Mouse (Mus musculus) lung, embryonic 14.5 days (tissue): ENCODE measurements at regions not wholly inside any gene's neighbourhood (a gene's known extent, or its start where the extent isn't known, plus 50 kb on each side); places are given as distances from the start of the nearest gene placed in this dataset.

Experiments
- ATAC-seq: fragments of 200-750 bp; cut with Nextera tagmentation; 2 replicates; pipeline ENCODE4 v1.8.0; 2017; ENCODE audit warnings: mild to moderate bottlenecking, moderate TSS enrichment, moderate library complexity; ENCODE audit not compliant: insufficient read depth
- DNase-seq: peaks from one replicate; pipeline ENCODE4 v3.0.0-alpha.2; 2015
- H3K27ac ChIP-seq: fragments of 300-500 bp; sonication (generic); 2 replicates; pipeline ENCODE4 v1.5.1; 2014; ENCODE audit warnings: low read depth, mild to moderate bottlenecking, moderate library complexity
- H3K27me3 ChIP-seq: fragments of 300-500 bp; sonication (generic); 2 replicates; pipeline ENCODE4 v1.6.1; 2014; ENCODE audit warnings: low read length, control low read depth; ENCODE audit not compliant: insufficient read depth
- H3K36me3 ChIP-seq: fragments of 300-500 bp; sonication (generic); 2 replicates; pipeline ENCODE4 v1.6.1; 2014; ENCODE audit warnings: control low read depth; ENCODE audit not compliant: insufficient read depth
- H3K4me1 ChIP-seq: fragments of 300-500 bp; sonication (generic); 2 replicates; pipeline ENCODE4 v1.6.1; 2014; ENCODE audit warnings: antibody characterized with exemption, control low read depth; ENCODE audit not compliant: insufficient read depth
- H3K4me2 ChIP-seq: fragments of 300-500 bp; sonication (generic); 2 replicates; pipeline ENCODE4 v1.6.1; 2014; ENCODE audit warnings: mild to moderate bottlenecking
- H3K4me3 ChIP-seq: fragments of 300-500 bp; sonication (generic); 2 replicates; pipeline ENCODE4 v1.5.1; 2014; ENCODE audit warnings: low read depth, low read length
- H3K9ac ChIP-seq: fragments of 300-500 bp; sonication (generic); 2 replicates; pipeline ENCODE4 v1.6.1; 2014
- H3K9me3 ChIP-seq: fragments of 300-500 bp; sonication (generic); 2 replicates; pipeline ENCODE4 v1.6.1; 2016; ENCODE audit warnings: low read depth, low read length, control low read depth
- CTCF ChIP-seq: IDR thresholded peaks from 2 replicates; pipeline ENCODE4 v1.5.1; 2016; ENCODE audit warnings: antibody characterized with exemption, low read depth
- WGBS: fragments of 180-500 bp; shearing (Covaris S2); extraction: QIAGEN DNeasy Blood & Tissue Kit; methylation state at CpG from one replicate; pipeline ENCODE4 v1.1.7; 2014; 5-methylcytosine and 5-hydroxymethylcytosine counted together

DNA sequence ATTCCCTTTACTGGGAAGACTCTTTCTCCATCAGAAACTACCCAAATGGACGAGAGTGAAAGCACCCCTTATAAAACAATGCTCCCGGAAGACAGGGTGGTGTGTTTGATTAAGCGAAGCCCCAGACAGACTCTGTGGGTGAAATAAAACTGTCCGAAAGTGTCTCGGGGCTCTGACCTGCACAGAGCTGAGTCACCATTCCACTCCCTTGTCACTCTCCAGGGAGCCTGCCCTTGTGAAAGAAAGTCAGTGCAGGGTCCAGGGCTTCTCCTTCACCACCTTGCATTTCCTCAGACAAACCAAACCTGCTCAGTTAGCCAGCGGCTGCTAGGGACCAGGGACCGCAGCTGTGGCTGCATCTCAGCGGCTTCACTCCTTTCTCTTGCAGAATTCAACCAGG, 222.3 kb upstream of the Irx3 start:
- Histone ChIP-seq H3K27me3 (peaks cover 30% of the 10 kb centered on the region), H3K36me3 (no peaks in the 10 kb centered on the region), H3K4me1 (no peaks in the 10 kb centered on the region), H3K9ac (no peak overlapping the region), H3K27ac (no peak overlapping the region), H3K4me2 (peak overlapping the region; percentile 29; the same call in 1 of the 2 replicates), H3K4me3 (no peak overlapping the region), H3K9me3 (no peaks in the 10 kb centered on the region)
- TF ChIP-seq CTCF, result no peak
- ATAC-seq, result no peak
- 11% methylated on average over 8 of the region's 8 CpGs for WGBS
- peak; percentile 26 for DNase-seq

DNA sequence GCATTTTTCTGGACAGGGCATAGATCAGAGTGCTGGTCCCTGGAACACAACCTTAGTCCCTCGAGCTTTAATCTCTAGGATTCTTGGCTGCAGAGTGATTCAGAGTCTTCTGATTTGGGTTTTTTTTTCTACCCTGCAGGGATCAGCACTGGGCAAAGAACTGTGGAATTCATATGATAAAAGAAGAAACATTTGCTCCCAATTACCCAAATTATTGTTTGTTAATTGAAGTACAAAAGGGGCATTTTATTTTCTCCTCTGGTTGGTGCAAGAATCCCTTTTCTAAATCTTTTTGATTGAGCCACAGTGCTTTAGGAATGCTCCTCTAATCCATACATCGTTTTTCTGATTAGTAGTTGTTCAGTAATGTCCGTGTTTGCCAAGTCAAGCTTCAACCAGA, 219.7 kb upstream of the Irx3 start:
- Histone ChIP-seq H3K27me3 (peaks cover 10% of the 10 kb centered on the region), H3K4me3 (no peak overlapping the region), H3K27ac (no peak overlapping the region), H3K9me3 (no peaks in the 10 kb centered on the region), H3K4me1 (no peaks in the 10 kb centered on the region), H3K9ac (no peak overlapping the region), H3K4me2 (no peak overlapping the region), H3K36me3 (no peaks in the 10 kb centered on the region)
- TF ChIP-seq CTCF, result no peak
- 72% methylated on average over 3 of the region's 3 CpGs for WGBS
- ATAC-seq (no peak), DNase-seq (no peak)

DNA sequence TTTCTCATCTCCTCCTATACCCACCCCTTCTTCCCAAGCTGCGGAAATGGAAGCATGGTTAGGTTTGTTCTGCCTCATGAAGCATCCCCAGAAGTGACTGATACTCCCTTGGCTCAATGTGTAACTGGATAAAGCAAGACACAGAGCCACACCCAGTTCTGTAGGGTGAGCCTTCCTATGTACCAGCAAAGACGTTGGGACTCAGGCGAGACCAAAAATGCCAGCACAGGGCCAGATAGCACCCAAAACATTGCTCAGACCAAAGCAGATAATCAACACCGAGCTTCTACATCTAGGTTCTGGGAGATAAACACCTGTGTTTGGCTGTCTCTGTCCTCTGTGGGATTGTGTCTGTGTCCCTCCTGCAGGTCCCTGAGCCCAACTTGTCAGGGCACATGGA, 212.8 kb upstream of the Irx3 start:
- no peak for TF ChIP-seq CTCF
- DNase-seq (no peak), ATAC-seq (no peak)
- Histone ChIP-seq H3K4me3 (no peak overlapping the region), H3K36me3 (no peaks in the 10 kb centered on the region), H3K9ac (no peak overlapping the region), H3K27me3 (no peaks in the 10 kb centered on the region), H3K27ac (no peak overlapping the region), H3K4me2 (no peak overlapping the region), H3K9me3 (no peaks in the 10 kb centered on the region), H3K4me1 (no peaks in the 10 kb centered on the region)
- 87% methylated on average over 4 of the region's 4 CpGs for WGBS

DNA sequence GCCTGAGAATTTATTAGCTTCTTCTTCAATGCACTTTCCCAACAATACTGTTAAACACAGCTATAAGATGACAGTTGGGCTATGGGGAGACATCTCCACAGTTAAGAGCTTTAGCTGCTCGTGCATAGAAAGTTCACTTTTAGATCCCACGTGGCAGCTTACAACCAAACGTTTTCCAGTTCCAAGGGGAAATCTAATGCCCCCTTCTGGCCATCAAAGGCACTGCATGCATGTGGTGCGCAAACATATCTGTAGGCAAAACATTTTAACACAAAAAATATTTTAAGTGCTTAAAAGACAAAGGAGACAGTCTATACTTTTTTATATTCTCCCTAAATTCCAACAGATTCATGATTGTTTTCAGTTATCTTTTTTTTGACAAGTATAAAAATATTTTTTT, 211.3 kb upstream of the Irx3 start:
- no peak for ATAC-seq
- Histone ChIP-seq H3K27me3 (no peaks in the 10 kb centered on the region), H3K9ac (no peak overlapping the region), H3K4me2 (no peak overlapping the region), H3K9me3 (no peaks in the 10 kb centered on the region), H3K36me3 (no peaks in the 10 kb centered on the region), H3K27ac (no peak overlapping the region), H3K4me1 (no peaks in the 10 kb centered on the region), H3K4me3 (no peak overlapping the region)
- 50% methylated on average over 4 of the region's 4 CpGs for WGBS
- peak; percentile 61 for TF ChIP-seq CTCF
- DNase-seq, result peak; percentile 54

DNA sequence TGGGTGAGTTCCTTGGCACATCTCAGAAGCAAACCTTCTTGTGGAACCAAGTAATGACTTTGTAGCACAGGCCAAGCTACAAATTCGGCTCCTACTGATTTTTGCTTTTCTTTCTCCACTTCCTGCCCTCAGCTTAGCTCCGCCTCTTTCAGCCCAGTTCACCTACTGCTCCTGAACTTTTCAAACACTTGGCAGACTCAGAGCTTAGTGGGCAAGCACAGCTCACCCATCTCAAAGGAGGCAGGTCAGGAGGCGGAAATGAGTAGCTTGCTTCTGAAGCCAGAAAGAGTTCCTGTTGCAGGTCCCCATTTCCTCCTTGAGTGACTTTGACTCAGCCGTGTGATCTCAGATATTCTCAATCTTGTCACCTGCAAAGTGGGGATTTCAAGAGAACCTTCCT, 208.5 kb upstream of the Irx3 start:
- TF ChIP-seq CTCF, result no peak
- ATAC-seq, result no peak
- H3K27me3 ChIP-seq, result no peaks in the 10 kb centered on the region
- no peaks in the 10 kb centered on the region for H3K36me3 ChIP-seq
- no peaks in the 10 kb centered on the region for H3K4me1 ChIP-seq
- no peak overlapping the region for H3K4me2 ChIP-seq
- no peak overlapping the region for H3K27ac ChIP-seq
- WGBS, result 70% methylated on average over 4 of the region's 4 CpGs
- DNase-seq, result no peak
- H3K9ac ChIP-seq, result no peak overlapping the region
- no peaks in the 10 kb centered on the region for H3K9me3 ChIP-seq
- H3K4me3 ChIP-seq, result no peak overlapping the region

DNA sequence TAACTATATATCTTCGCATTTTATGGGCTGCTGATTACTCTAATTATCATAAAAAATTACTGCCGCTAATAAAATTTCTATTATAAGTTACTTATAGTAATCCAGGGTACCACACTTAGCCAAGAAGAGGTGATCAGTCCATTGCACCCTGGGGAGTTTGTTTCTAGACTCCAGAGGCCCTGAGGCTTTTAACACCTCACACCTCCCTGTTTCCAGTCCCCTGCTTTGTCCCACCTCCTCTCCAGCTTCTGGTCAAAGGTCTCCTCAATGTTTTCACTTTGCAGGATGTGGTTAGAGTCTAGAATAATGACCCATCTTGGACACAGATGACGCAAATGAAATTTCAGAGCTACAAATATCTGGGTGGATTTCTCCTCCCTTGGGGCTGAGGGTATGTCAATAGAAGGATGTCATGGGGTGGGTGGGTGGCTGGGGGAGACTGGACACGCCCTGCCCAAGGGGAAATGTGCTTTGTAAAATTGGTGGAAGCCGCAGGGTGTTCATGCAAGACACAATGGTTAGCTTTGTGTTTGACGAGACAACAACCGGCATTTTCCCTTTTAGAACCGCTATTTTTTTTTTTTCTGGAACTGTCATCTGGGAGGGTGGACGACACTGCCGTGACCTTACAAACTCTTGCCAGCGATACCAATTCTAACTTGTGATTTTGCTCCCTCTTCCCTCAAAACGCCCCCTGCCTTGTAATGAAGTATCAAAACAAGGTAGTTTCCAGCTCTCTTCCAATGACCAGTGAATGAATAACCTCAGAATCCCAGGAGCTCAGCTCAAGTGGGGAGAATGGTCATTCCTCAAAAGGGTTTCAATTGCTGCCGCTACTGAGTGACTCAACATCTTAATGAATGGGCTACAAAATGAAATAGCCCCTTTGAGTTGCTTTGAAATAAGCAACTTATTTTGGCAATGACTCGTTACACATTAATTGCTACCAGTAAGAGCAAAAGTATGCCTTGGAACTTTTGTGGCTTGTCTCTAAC, 207.0 kb upstream of the Irx3 start:
- no peak overlapping the region for H3K27ac ChIP-seq
- no peak for ATAC-seq

DNA sequence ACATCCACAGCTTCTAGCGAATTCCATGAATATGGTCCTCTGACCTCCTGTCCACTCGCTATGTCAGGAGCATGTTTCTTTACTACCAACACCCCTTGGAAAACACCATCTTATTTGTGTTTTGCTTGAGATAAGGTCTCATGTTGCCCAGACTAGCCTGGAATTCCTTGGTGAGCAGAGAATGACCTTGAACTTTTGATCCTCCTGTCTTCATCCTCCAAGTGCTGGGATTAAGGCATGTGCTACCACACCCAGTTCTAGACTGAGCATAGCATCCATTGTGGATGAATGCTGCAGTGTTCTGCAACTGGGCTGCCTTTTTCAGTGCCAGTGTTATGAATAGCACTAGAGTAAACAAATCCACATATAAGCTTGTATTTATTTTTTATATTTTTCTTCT, 203.2 kb upstream of the Irx3 start:
- Histone ChIP-seq H3K4me1 (no peaks in the 10 kb centered on the region), H3K4me3 (no peak overlapping the region), H3K9ac (no peak overlapping the region), H3K4me2 (no peak overlapping the region), H3K27ac (no peak overlapping the region), H3K9me3 (no peaks in the 10 kb centered on the region), H3K27me3 (peaks cover 3% of the 10 kb centered on the region; the same call in 1 of the 2 replicates), H3K36me3 (no peaks in the 10 kb centered on the region)
- TF ChIP-seq CTCF, result no peak
- no peak for DNase-seq
- WGBS, result 82% methylated on average over 2 of the region's 2 CpGs
- ATAC-seq, result no peak

More for the DNA sequence above, 207.0 kb upstream of the Irx3 start:
- Histone ChIP-seq H3K9ac (no peak overlapping the region), H3K36me3 (no peaks in the 10 kb centered on the region), H3K4me3 (no peak overlapping the region), H3K27me3 (no peaks in the 10 kb centered on the region), H3K4me1 (no peaks in the 10 kb centered on the region), H3K4me2 (no peak overlapping the region), H3K9me3 (no peaks in the 10 kb centered on the region)
- no peak for TF ChIP-seq CTCF
- WGBS, result 67% methylated on average over 14 of the region's 14 CpGs
- no peak for DNase-seq
